Mouse (Mus musculus): ENCODE results near the gene Pde12. TPM values are rescaled to one million over a fixed set of nuclear protein-coding genes. Genes with fewer than 3 reads are reported as not detected.

Gene Pde12
- total and polyA plus RNA-seq, 3 experiments, result 18.0 to 19.8 TPM; not detected in 1

- H3K4me1 ChIP-seq (ENCODE audit: control insufficient read depth in 1 of 2, insufficient read depth in 2 of 2, low read length in 2 of 2), result peaks cover 3 to 17% of the 10 kb centered on the region in 2 experiments
- H3K9ac ChIP-seq (ENCODE audit: control insufficient read depth, low read depth, low read length, poor library complexity, severe bottlenecking), result no peak overlapping the region
- TF ChIP-seq MYB (IDR thresholded peaks at IDR 0.05; ENCODE audit: low read depth, low read length) (0 out of 2 replicates have a peak, but pooled peaks have one; percentile 49), MXI1 (IDR thresholded peaks at IDR 0.05; ENCODE audit: low read depth, low read length) (no peak), TCF12 (IDR thresholded peaks at IDR 0.05; ENCODE audit: low read depth, low read length) (0 out of 2 replicates have a peak, but pooled peaks have one; percentile 18), EP300 (IDR thresholded peaks at IDR 0.05; ENCODE audit: low read depth in 1 of 2, low read length in 2 of 2) (peak; percentile 68; a peak in 3 of 4 replicates), NELFE (IDR thresholded peaks at IDR 0.05; ENCODE audit: low read depth, low read length) (no peak), ZNF384 (IDR thresholded peaks at IDR 0.05; ENCODE audit: low read depth, low read length) (peak; percentile 53), POLR2AphosphoS5 (IDR thresholded peaks at IDR 0.05; ENCODE audit: borderline replicate concordance, low read depth, low read length) (no peak), RCOR1 (IDR thresholded peaks at IDR 0.05; ENCODE audit: low read depth, low read length) (peak; percentile 79), UBTF (IDR thresholded peaks at IDR 0.05; ENCODE audit: borderline replicate concordance, insufficient read depth, low read depth, low read length) (no peak), JUND (IDR thresholded peaks at IDR 0.05; ENCODE audit: low read depth, low read length) (no peak), CTCF (IDR thresholded peaks at IDR 0.05 in 2 of 3, conservative IDR thresholded peaks at IDR 0.05 in 1 of 3; ENCODE audit: control insufficient read depth in 1 of 3, insufficient read depth in 1 of 3, low read depth in 2 of 3, low read length in 3 of 3, poor library complexity in 1 of 3, severe bottlenecking in 1 of 3) (no peak), ETS1 (IDR thresholded peaks at IDR 0.05; ENCODE audit: low read depth, low read length) (peak; percentile 44; the same call in 1 of the 2 replicates), TAL1 (IDR thresholded peaks at IDR 0.05; ENCODE audit: low read length) (no peak), POLR2A (IDR thresholded peaks at IDR 0.05; ENCODE audit: control insufficient read depth in 1 of 2, insufficient read depth in 1 of 2, low read depth in 1 of 2, low read length in 2 of 2, poor library complexity in 1 of 2) (no peak), HCFC1 (IDR thresholded peaks at IDR 0.05; ENCODE audit: low read depth, low read length) (no peak), SIN3A (IDR thresholded peaks at IDR 0.05; ENCODE audit: low read length) (peak; percentile 55; the same call in 1 of the 2 replicates), GABPA (IDR thresholded peaks at IDR 0.05; ENCODE audit: low read depth, low read length) (no peak), MYC (IDR thresholded peaks at IDR 0.05; ENCODE audit: low read depth, low read length) (no peak), USF1 (IDR thresholded peaks at IDR 0.05; ENCODE audit: low read depth, low read length) (0 out of 2 replicates have a peak, but pooled peaks have one; percentile 6), MAZ (IDR thresholded peaks at IDR 0.05; ENCODE audit: low read depth, low read length) (no peak), GATA1 (IDR thresholded peaks at IDR 0.05; ENCODE audit: low read depth, low read length) (no peak; the same call in 1 of the 2 replicates)
- peaks cover 60% of the 10 kb centered on the region for H3K79me2 ChIP-seq (ENCODE audit: control insufficient read depth, insufficient read depth, low read length, poor library complexity)
- H3K4me3 ChIP-seq (ENCODE audit: control insufficient read depth in 1 of 2, insufficient read depth in 1 of 2, low read depth in 2 of 2, low read length in 2 of 2), result no peak overlapping the region
- H3K36me3 ChIP-seq (ENCODE audit: control insufficient read depth in 1 of 2, insufficient read depth in 2 of 2, low read length in 2 of 2), result peaks cover 20 to 31% of the 10 kb centered on the region in 2 experiments
- peak overlapping the region; percentile 57 for H3K27ac ChIP-seq (ENCODE audit: control insufficient read depth, low read depth, low read length)
- no peaks in the 10 kb centered on the region for H3K27me3 ChIP-seq (ENCODE audit: control insufficient read depth in 1 of 2, insufficient read depth in 2 of 2, low read length in 2 of 2)
- no peaks in the 10 kb centered on the region for H3K9me3 ChIP-seq (replicated peaks; ENCODE audit: insufficient read depth, low read length)
- no peak for DNase-seq (ENCODE audit: low read depth, low spot score)
These were observed 26.6 kb downstream of the Pde12 start for GRCm38 (mm10) chr14:26643006-26643624.
